Mouse (Mus musculus): ENCODE data around the gene Mmel1.

The Mmel1 gene

GRCm38 (mm10) chr4:154869440-154869839 is at the start of gene Mmel1:
Mmel1 (plus strand) TSS chr4:154869585.
- DNase-seq (ENCODE audit: low spot score in 2 of 2) = no peak

- peak in 1 of 2 experiments; percentile 37 for DNase-seq (ENCODE audit: low spot score in 2 of 2)
Measured at GRCm38 (mm10) chr4:154825662-154826061, 43.7 kb upstream of the Mmel1 start.

GRCm38 (mm10) chr4:154826224-154826623 is 43.2 kb upstream of the Mmel1 start:
- no peak for DNase-seq (ENCODE audit: low spot score in 2 of 2)

GRCm38 (mm10) chr4:154827181-154827580 is 42.2 kb upstream of the Mmel1 start:
- no peak for DNase-seq (ENCODE audit: low spot score in 2 of 2)

DNA sequence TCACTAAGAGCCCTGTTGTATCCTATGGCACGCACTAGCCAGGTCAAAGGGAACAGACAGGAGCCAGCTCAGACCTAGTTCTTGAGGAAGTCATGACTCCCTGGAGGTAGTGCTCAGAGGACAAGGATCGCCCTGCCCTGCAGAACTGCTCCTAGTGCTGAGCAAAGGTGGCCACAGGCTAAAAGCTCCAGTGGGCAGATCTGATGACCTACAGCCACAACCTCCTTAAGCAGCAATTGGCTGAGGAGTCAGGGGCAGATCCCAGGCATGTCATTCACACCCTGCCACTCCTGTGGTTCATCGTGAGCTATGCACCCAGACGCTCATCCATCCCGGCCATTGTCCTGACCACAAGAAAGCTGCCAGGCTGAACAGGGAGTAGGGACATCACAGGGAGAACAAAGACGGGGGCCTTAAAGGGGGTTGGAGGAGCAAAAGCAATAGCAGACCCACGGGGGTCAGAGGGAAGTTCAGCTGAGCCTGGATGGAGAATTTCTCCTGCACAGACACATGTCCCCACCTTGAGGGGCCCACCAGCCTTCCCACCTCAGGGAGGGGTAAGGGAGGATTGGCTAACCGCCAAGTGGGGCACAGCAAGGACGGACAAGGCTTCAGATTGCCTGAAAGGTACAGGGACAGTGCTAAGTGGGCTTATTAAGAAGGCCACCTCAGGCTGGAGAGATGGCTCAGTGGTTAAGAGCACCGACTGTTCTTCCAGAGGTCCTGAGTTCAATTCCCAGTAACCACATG is 41.3 kb upstream of the Mmel1 start:
- DNase-seq (ENCODE audit: low spot score in 2 of 2) = no peak

- DNase-seq (ENCODE audit: low spot score in 2 of 2) = no peak
Measured at GRCm38 (mm10) chr4:154831915-154832573, 37.3 kb upstream of the Mmel1 start.

- no peak for DNase-seq (ENCODE audit: low spot score in 2 of 2)
Measured at GRCm38 (mm10) chr4:154836183-154836915, 33.0 kb upstream of the Mmel1 start.

DNA sequence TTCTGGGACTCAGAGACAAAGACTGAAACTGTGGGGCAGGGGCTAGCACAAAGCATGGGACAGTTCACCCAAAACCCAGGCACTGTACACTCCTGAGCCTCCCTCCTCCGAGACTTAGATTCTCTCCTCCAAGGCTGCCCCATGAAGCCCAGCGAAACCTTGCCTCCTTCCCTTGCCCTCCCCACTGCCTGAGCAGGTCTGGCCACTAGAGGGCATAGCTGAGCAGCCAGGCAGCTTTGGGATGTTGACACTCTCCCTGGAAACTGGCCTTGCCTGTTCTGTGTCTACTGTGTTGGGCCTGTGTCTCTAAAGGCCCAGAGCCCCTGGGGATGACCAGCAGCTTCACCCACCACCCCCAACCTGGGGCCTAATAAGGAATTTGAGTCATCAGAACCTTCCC is 32.2 kb upstream of the Mmel1 start, which contains the start of gene Ttc34:
Ttc34 (plus strand) TSS at position 290 of the 400 bp plus-strand sequence.
- peak; percentile 59 to 75 for DNase-seq (ENCODE audit: low spot score in 2 of 2)

DNA sequence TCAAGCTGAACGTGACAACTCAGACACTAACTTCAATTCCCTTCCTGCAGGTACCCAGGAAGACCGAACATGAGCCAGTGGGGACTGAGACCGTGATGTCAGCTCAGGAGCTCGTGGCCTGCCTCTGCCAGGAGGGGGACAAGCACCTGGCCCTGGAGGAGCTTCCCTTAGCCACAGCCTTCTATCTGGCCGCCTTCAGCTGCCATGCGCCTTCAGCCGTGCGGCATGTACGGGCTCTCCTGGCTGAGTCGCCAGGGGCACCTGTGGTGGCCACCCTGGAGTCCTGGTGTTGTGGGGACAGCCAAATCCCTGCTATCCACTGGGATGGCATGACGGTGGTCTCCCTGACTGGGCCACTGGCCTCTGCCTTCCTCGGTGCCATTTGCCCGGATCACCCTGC is 30.6 kb upstream of the Mmel1 start:
- DNase-seq (ENCODE audit: low spot score in 2 of 2) = no peak

DNA sequence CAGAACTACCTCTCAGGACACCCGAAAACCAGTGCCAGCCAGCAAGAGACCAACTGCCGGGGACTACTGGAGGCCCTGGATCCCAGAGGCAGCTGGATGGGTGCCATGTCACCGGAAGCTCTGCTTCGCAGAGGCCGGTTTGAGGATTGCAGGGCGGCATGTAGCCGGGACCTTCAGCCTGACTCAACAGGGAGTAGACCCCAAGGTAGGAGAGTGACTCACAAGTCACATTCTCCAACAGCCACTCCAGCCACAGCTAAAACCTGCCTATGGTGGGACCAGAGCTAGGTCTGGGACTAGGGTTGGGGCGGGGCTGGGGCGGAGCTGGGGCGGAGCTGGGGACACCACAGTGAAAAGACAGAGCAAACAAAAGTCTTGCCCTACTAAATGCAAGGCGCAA is 30.0 kb upstream of the Mmel1 start:
- DNase-seq (ENCODE audit: low spot score in 2 of 2) = no peak

DNA sequence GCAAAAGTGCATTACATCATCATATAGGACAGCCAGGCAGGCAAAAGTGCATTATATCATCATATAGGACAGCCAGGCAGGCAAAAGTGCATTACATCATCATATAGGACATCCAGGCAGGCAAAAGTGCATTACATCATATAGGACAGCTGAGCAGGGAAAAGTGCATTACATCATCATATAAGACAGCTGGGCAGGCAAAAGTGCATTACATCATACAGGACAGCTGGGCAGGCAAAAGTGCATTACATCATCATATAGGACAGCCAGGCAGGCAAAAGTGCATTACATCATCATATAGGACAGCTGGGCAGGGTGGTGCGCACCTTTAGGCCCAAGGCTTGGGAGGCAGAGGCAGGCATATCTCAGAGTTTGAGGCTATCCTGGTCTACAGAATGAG is 16.7 kb upstream of the Mmel1 start:
- DNase-seq (ENCODE audit: low spot score in 2 of 2) = peak in 1 of 2 experiments; percentile 43

DNA sequence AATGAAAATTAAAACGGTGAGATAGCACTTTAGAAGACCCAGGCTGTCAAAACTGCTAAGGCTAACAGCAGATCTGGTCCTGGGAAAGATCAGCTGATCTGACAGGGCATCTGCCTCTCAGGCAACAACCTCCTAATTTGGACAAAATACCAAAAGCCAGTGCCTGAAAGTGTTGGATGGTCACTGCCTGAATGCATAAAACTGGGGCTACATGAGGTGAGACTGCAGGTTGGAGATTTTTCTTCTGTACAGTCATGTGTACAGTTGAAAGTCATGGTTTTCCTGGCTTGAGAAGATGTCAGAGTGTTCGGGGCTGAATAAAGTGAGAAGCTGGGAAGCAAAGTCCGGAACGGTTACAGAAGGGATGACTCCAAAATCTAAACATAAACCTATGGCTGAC is 15.5 kb upstream of the Mmel1 start:
- DNase-seq (ENCODE audit: low spot score in 2 of 2) = no peak

- peak in 1 of 2 experiments; percentile 39 for DNase-seq (ENCODE audit: low spot score in 2 of 2)
Measured at GRCm38 (mm10) chr4:154854676-154855345, 14.6 kb upstream of the Mmel1 start.

GRCm38 (mm10) chr4:154855721-154856479 is 13.5 kb upstream of the Mmel1 start:
- peak; percentile 67 to 78 for DNase-seq (ENCODE audit: low spot score in 2 of 2)

GRCm38 (mm10) chr4:154856480-154856837 is 12.9 kb upstream of the Mmel1 start:
- peak in 1 of 2 experiments; percentile 25 for DNase-seq (ENCODE audit: low spot score in 2 of 2)

DNA sequence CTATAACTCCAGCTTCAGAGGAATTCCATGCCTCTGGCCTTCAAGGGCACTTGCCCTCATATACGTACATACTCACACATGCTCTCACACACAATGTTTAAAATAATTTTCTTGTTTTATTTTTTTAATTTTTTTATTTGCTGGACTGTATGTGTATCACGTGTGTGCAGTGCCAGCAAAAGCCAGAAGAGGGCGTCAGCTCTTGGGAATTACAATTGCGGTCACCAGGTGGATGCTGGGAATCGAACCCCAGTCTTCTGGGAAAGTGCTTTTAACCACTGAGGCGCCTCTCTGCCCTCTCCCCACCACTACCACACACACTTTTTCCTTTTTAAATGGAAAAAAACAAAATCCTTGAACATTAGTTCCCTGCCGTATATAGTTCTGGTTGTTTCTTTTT is 12.5 kb upstream of the Mmel1 start:
- DNase-seq (ENCODE audit: low spot score in 2 of 2) = peak in 1 of 2 experiments; percentile 57

DNA sequence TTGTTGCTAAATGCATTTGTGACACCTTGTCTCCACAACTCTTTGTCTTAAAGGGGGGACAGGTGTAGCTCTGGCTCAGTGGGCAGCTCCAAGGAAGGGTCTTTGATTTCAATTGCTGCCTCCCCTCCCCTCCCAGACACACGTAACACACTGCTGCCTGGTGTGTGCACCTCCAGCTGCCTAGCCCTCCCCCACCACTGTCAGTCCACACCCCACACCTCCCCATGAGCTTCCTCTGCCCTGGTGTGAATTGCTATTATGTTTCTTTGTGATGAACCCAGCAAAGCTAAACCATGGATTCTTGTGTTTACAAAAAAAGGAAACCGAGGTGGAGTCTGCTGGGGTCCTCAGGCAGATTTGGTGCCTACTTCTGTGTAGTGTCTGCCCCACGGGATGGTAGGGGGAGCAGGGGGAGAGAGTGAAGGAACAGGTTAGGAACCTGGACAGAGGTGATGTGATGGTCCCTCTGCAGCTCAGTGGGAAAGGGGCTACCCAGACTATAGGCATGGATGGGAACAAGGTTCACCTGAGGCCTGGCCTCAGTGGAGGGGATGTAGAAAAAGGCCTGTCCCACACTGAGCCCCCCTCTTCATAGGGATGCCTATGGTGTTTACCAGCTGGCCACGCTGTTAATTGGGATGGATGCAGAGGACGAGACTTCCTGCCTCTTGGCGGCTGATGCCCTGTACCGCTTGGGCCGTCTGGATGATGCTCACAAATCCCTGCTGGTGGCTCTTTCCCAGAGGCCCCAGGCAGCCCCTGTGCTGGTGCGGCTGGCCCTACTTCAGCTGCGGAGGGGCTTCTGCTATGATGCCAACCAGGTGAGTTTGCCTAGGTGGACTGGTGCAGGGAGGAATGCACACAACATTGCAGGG is 11.8 kb upstream of the Mmel1 start:
- DNase-seq (ENCODE audit: low spot score in 2 of 2) = peak in 1 of 2 experiments; percentile 47

DNA sequence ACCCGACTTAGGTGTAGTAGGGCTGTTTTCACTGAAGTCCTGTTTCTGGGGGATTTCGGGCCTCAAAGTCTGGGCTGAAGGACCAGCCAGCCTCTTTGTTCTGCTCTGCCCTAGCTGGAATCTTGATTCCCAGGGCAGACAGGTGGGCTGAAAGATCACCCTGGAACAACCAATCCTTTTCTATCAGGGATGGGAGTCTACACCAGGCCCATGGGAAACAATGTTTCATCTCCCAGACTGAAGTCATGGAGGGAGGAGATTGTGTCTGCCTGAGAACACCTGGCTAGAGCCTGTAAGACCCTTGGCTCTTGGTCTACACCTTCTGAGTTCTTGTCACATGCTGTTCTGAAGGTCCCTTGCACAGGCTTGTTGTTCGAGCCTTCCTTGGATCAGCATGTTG is 10.8 kb upstream of the Mmel1 start:
- DNase-seq (ENCODE audit: low spot score in 2 of 2) = no peak

GRCm38 (mm10) chr4:154861967-154862366 is 7.4 kb upstream of the Mmel1 start:
- peak in 1 of 2 experiments; percentile 54 for DNase-seq (ENCODE audit: low spot score in 2 of 2)

DNA sequence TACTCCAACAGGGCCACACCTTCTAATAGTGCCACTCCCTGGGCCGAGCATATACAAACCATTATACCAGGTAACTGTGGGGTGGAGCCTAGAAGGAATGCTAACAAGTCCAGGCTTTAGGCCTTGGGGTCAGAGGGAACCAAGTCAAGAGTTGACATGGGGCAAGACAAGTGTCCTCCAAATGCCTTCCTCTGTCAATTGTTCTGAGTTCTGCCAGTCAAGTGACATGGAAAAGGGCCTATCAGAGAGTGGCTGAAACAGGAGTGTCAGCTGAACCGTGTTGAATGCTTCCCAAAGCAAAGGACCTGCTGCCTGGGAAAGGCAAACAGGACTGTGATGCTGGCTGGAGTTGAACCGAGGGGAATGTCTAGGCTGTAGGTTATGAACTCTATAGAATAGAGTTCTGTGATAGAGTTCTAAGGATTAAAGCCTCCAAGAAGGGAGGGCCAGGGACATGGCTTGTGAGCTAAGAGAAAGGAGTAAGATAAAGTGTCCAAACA is 5.9 kb upstream of the Mmel1 start:
- peak in 1 of 2 experiments; percentile 36 for DNase-seq (ENCODE audit: low spot score in 2 of 2)

All from urinary bladder, postnatal 4 days (tissue).